Mouse (Mus musculus): ENCODE data around the gene H2afy. TPM values are rescaled to one million over a fixed set of nuclear protein-coding genes. Genes with fewer than 3 reads are reported as not detected.
A peak's percentile ranks its signal among the peaks of the same experiment; 100 is the strongest.

The H2afy gene
- polyA plus RNA-seq, 1 experiment from 2014 or later: 132 TPM

- no peaks in the 10 kb centered on the region for H3K4me1 ChIP-seq (replicated peaks; ENCODE audit: control insufficient read depth, insufficient read depth, low read length)
- no peak overlapping the region for H3K27ac ChIP-seq (ENCODE audit: low read depth, low read length)
- H3K9ac ChIP-seq (ENCODE audit: low read depth, low read length): no peak overlapping the region
- no peak for TF ChIP-seq CTCF (IDR thresholded peaks at IDR 0.05; ENCODE audit: low read depth)
- no peaks in the 10 kb centered on the region for H3K27me3 ChIP-seq (replicated peaks; ENCODE audit: control insufficient read depth, insufficient read depth, low read length)
- no peak overlapping the region for H3K4me3 ChIP-seq (ENCODE audit: low read depth, low read length)
- ATAC-seq: no peak
- peaks cover 85% of the 10 kb centered on the region for H3K36me3 ChIP-seq (ENCODE audit: control insufficient read depth, insufficient read depth)
- H3K4me2 ChIP-seq (replicated peaks; ENCODE audit: low read depth): no peak overlapping the region
- WGBS: 90% methylated on average over 8 of the region's 8 CpGs
- H3K9me3 ChIP-seq (ENCODE audit: control insufficient read depth): no peaks in the 10 kb centered on the region
These were observed 60.2 kb downstream of the H2afy start for GRCm38 (mm10) chr13:56075930-56076329.

DNA sequence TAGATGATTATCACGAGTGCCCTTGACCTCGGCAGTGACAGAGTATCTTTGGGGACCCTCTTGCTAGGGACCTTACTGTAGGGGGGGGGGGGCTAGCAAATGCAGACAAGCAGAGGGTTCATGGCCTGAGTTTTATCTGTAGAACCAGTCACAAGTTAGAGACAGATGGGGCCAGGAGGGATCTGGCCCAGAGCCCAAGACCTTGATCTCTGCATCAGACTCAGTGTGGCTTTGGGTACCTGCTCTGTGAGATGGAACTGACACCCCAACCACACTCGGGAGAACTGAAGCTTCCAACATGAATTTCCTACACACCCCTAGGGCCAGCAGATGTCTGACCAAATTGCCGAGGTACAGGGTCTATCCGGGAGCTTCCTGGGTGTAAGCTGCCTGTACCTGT is 63.0 kb downstream of the H2afy start:
- no peaks in the 10 kb centered on the region for H3K27me3 ChIP-seq (replicated peaks; ENCODE audit: control insufficient read depth, insufficient read depth, low read length)
- no peaks in the 10 kb centered on the region for H3K9me3 ChIP-seq (ENCODE audit: control insufficient read depth)
- no peak overlapping the region for H3K27ac ChIP-seq (ENCODE audit: low read depth, low read length)
- H3K9ac ChIP-seq (ENCODE audit: low read depth, low read length): no peak overlapping the region
- no peaks in the 10 kb centered on the region for H3K4me1 ChIP-seq (replicated peaks; ENCODE audit: control insufficient read depth, insufficient read depth, low read length)
- no peak overlapping the region for H3K4me3 ChIP-seq (ENCODE audit: low read depth, low read length)
- no peak overlapping the region for H3K4me2 ChIP-seq (replicated peaks; ENCODE audit: low read depth)
- TF ChIP-seq CTCF (IDR thresholded peaks at IDR 0.05; ENCODE audit: low read depth): no peak
- peaks cover 69% of the 10 kb centered on the region for H3K36me3 ChIP-seq (ENCODE audit: control insufficient read depth, insufficient read depth)
- 82% methylated on average over 5 of the region's 5 CpGs for WGBS
- no peak for ATAC-seq

DNA sequence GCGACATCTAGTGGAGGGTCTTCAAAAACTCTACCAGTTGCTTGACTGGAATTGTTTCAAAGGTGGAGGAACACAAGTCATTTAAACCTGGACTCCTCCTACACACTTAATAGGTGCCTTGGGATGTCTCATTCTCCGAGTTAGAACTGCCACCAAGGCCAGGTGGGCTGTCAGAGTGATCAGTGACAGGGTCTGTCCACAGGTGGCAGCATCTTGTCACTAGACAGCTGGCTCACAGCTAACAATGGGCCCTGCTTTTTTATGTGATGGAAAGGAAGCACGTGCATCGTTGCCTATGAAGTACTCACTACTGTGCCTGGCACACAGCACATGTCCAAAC is 63.9 kb downstream of the H2afy start:
- H3K4me2 ChIP-seq (replicated peaks; ENCODE audit: low read depth): no peak overlapping the region
- TF ChIP-seq CTCF (IDR thresholded peaks at IDR 0.05; ENCODE audit: low read depth): peak; percentile 73
- no peaks in the 10 kb centered on the region for H3K4me1 ChIP-seq (replicated peaks; ENCODE audit: control insufficient read depth, insufficient read depth, low read length)
- ATAC-seq: no peak
- peaks cover 62% of the 10 kb centered on the region for H3K36me3 ChIP-seq (ENCODE audit: control insufficient read depth, insufficient read depth)
- no peak overlapping the region for H3K9ac ChIP-seq (ENCODE audit: low read depth, low read length)
- H3K27ac ChIP-seq (ENCODE audit: low read depth, low read length): no peak overlapping the region
- 45% methylated on average over 4 of the region's 4 CpGs for WGBS
- H3K9me3 ChIP-seq (ENCODE audit: control insufficient read depth): no peaks in the 10 kb centered on the region
- no peaks in the 10 kb centered on the region for H3K27me3 ChIP-seq (replicated peaks; ENCODE audit: control insufficient read depth, insufficient read depth, low read length)
- H3K4me3 ChIP-seq (ENCODE audit: low read depth, low read length): no peak overlapping the region

DNA sequence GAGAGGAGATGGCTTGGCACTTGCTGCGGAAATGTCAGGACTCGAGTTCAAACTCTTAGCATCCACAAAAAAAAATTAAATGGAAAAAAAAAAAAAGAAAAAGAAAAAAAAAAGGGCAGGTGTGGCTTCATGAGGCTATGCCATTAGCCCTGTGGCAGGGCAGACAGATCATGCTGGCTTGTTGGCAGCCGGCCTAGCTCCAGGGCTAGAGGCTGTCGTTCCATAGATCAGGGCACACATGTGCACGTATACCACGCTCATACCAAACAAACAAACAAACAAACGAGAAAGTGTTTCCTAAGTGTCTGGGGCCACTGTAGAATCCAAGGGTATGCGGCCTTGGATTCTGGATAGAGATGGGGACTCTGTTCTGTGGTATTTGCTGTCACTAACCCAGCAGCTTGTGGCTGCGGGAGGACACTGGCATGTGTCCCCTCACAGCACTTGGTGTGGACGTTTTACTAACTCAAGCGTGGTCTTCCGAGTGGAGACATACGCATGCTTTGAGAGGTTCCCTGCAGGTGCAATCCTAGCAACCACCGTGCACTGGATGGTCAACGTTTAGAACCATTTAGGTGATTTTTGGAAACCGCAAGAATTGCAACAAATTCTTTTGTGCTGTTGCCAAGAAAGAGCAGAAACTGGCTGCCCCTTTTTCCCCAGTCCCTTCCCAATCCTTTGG is 64.4 kb downstream of the H2afy start:
- Histone ChIP-seq H3K9ac (ENCODE audit: low read depth, low read length) (no peak overlapping the region), H3K4me3 (ENCODE audit: low read depth, low read length) (no peak overlapping the region), H3K27ac (ENCODE audit: low read depth, low read length) (no peak overlapping the region), H3K4me1 (replicated peaks; ENCODE audit: control insufficient read depth, insufficient read depth, low read length) (no peaks in the 10 kb centered on the region), H3K9me3 (ENCODE audit: control insufficient read depth) (no peaks in the 10 kb centered on the region), H3K4me2 (replicated peaks; ENCODE audit: low read depth) (no peak overlapping the region), H3K36me3 (ENCODE audit: control insufficient read depth, insufficient read depth) (peaks cover 57% of the 10 kb centered on the region), H3K27me3 (replicated peaks; ENCODE audit: control insufficient read depth, insufficient read depth, low read length) (no peaks in the 10 kb centered on the region)
- 75% methylated on average over 16 of the region's 16 CpGs for WGBS
- no peak for ATAC-seq
- no peak for TF ChIP-seq CTCF (IDR thresholded peaks at IDR 0.05; ENCODE audit: low read depth)

- TF ChIP-seq CTCF (IDR thresholded peaks at IDR 0.05; ENCODE audit: low read depth): no peak
- Histone ChIP-seq H3K27me3 (replicated peaks; ENCODE audit: control insufficient read depth, insufficient read depth, low read length) (no peaks in the 10 kb centered on the region), H3K4me2 (replicated peaks; ENCODE audit: low read depth) (no peak overlapping the region), H3K9ac (ENCODE audit: low read depth, low read length) (no peak overlapping the region), H3K4me3 (ENCODE audit: low read depth, low read length) (no peak overlapping the region), H3K36me3 (ENCODE audit: control insufficient read depth, insufficient read depth) (peaks cover 39% of the 10 kb centered on the region), H3K27ac (ENCODE audit: low read depth, low read length) (no peak overlapping the region), H3K9me3 (ENCODE audit: control insufficient read depth) (no peaks in the 10 kb centered on the region), H3K4me1 (replicated peaks; ENCODE audit: control insufficient read depth, insufficient read depth, low read length) (no peaks in the 10 kb centered on the region)
- peak; percentile 39; the same call in 1 of the 2 replicates for ATAC-seq
- WGBS: 39% methylated on average over 6 of the region's 6 CpGs
These were observed 66.5 kb downstream of the H2afy start for GRCm38 (mm10) chr13:56069643-56070042.

GRCm38 (mm10) chr13:56068517-56068916 is 67.6 kb downstream of the H2afy start:
- Histone ChIP-seq H3K27ac (ENCODE audit: low read depth, low read length) (no peak overlapping the region), H3K9me3 (ENCODE audit: control insufficient read depth) (no peaks in the 10 kb centered on the region), H3K9ac (ENCODE audit: low read depth, low read length) (no peak overlapping the region), H3K4me2 (replicated peaks; ENCODE audit: low read depth) (no peak overlapping the region), H3K36me3 (ENCODE audit: control insufficient read depth, insufficient read depth) (peaks cover 27% of the 10 kb centered on the region), H3K4me1 (replicated peaks; ENCODE audit: control insufficient read depth, insufficient read depth, low read length) (no peaks in the 10 kb centered on the region), H3K4me3 (ENCODE audit: low read depth, low read length) (no peak overlapping the region), H3K27me3 (replicated peaks; ENCODE audit: control insufficient read depth, insufficient read depth, low read length) (no peaks in the 10 kb centered on the region)
- 78% methylated on average over 4 of the region's 4 CpGs for WGBS
- TF ChIP-seq CTCF (IDR thresholded peaks at IDR 0.05; ENCODE audit: low read depth): no peak
- ATAC-seq: no peak
